Mouse (Mus musculus) ovary, postnatal 10 days (tissue): ENCODE data around the gene Lrrc45.

ENCODE experiments used
- DNase-seq: peaks from one replicate; pipeline ENCODE4 v3.0.0; 2022; ENCODE audit warnings: low spot score

Lrrc45 gene

DNA sequence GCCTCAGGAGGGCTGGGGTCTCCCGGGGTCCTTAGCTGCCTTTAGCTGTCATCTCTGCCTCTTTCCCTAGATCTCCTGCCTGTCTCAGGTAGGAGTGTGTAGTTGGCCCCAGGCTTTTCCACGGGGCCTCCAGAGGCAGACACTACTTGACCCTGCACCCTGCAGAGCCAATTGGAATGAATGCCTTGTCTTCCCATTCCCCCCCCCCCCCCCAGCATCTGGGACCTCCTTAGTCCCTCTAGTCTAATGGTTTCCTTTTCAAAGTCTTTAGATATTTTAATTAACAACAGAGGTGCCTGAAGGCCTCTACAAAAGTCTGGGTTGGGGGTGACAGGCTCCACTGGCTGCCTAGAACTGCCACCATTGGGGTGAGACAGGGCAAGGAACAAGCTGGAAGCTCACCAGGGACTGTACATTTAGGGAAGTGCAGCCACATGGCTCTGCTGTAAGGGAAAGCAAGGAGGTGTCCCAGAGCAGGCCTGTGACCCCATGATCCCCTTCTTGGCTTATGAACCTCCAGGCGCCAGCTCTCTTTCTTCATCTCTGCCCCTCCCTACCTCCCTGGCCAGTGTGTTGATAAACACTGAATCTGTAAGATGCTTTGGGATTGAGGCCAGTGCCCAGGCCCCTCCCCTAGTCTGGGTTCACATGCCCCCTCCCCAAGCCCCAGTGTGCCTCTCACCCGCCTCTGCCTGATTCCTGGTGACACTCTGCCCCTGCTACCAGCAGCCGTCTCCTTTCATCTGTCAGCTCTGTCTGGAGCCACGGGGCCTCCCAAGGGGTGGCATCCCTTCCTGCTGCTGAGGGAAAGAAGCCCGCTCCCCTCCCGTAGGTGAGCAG, 9.0 kb upstream of the Lrrc45 start:
- no peak for DNase-seq

DNA sequence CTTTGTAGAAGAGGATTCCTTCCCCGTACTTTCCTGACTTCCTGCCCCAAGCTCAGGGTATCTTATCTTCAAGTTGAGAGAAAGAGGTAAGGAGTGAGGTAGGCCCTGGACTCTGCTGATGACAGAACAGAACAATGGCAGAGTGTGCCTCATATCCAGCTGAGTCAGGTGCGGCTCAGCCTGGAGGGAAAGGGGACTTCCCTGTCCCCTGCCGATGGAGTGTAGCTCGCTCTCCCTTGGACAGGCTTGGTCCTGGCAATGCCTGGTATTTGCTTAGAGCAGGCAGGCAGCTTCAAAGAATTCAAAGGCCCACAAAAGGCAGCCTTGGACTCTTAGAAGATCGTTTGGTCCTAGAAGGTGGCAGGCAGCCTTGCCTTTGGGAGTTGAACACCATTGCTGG, 7.6 kb upstream of the Lrrc45 start:
- no peak for DNase-seq

DNA sequence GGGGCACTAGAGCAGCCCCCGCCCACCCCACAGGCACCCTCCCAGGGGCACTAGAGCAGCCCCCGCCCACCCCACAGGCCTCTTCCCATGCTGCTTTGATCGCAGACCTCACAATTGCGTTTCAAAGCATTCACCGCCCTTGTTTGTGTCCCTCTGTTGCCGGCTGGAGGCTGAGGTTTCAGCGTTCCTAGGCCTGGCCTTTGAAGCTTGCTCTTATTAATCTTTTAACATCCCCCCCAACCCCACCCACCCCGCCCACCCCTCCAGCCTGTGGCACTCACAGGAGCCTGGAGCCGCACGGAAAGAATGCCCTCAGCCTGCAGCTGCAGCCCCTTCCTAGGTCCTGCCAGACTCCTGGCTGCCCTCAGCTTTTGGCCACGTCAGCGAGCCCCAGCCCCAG, 6.5 kb upstream of the Lrrc45 start:
- no peak for DNase-seq

DNA sequence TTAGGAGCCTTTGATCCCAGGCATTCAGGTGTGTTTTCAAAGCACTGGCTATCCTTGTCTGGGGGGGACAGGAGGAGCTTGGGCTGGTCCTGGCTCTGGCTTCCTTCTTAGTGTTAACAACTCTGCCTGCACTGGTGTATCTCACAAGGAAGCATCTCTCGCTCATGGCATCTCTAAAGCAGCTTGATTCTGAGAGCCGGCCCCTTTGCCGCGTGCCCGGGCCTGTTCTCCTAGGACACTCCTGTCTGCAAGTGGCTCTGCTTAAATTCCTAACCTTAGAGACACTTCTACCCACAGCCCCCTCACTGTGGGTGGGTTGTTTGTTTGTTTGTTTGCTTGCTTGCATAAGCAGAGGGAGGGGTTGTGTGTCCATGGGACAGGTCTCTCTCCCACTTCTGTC, 5.8 kb upstream of the Lrrc45 start:
- no peak for DNase-seq

DNA sequence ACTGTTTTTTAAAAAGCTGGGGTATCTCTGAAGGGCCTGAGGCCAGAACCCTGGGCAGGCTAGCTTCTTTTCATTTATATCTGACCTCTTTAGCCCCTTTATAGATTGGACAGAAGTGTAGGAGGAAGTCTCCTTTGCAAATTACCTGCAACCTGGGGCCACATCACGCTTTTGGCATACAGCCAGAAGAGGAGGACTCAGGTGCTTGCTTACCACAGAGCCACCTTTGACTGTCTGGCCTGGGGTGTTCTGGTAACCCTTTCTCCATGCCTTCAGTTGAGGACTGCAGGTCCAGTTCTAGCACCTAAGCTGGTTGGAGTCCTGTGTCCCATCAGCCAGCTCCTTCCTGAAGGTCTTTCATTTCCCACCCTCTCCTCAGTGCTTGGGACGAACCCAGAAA, 4.2 kb upstream of the Lrrc45 start:
- no peak for DNase-seq

DNA sequence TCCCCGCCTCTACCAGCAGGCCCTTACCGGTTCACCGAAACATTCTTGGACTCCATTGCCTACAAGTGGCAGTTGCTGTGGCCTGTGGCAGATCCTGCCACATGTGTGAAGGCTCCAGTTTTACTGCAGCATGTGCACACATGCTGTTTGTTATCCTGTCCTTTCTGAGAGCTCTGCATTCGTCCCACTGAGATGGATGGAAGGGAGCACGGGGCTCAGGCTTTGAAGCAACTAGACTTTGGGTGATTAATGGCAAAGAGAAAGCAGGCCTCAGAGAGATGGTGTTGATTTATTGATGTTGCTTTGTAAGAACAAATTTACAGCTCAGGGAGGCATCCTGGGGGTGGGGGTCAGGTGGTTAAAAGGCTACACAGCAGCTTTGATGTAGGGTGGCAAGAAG, 3.1 kb upstream of the Lrrc45 start:
- no peak for DNase-seq

DNA sequence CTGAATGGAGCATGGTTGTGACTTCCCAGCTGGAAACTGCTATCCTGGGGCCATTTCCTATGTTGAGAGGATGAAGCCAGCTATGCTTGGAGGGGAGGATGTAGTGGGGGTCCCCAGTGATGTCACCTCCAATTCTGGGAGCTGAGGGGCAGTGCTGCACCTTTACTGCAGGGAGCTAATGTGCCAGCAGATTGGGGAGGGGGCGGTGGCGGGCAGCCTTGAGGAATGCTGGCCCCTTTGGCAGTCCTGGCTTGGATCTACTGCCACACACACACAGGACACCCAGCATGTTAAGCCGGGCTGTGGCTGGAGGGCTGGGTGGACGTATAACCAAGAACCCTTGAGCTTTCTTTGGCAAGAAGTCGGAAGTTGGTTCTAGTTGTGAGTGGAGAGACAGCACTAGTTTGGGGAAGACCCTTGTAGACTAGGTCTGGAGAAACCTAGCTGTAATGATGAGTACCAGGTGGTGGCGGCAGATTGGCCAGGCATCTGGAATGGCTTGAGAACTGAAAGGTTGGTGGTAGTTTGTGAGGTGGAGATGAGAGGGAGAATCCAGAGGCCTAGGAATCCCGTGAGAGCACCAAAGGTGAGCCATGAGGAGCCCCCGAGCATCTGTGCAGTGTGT, 1.6 kb upstream of the Lrrc45 start:
- no peak for DNase-seq

DNA sequence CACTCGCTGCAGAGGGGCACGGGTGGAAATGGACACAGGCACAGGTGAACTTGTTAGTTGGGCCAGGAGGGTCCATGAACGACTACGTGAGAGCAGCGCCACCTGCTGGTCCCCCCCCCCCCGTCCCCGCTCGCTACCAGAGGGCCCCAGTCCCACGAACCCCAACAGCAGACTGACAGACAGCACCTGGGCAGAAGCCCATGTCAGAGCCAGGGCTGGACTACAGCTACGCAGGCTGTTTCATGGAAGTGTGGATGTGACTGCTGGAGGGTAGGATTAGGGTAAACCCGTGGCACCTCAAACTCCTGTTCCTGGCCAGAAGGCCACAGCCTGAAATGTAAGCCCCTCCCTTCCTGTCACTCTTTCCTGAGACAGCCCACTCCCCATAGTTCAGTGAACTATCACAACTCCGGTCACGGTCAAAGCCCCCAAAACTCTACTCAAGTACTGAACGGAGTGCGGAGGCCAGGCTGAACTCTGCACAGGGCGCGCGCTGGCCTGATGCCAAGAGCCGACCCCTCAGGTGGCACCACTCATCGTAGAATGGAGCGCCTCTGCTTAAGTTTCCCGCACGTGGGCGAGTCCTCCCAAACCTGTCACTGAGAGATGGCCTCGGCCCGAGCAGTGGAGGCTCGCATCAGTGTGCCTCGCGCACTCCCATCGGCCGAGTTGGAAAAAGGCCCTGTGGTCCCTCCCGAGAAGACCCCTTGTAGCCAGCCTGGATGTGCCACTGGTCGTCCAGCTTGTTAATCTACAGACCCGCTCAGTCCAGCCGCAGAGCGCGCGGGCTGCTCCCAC, 755 bp upstream of the Lrrc45 start:
- DNase-seq: peak; percentile 44

DNA sequence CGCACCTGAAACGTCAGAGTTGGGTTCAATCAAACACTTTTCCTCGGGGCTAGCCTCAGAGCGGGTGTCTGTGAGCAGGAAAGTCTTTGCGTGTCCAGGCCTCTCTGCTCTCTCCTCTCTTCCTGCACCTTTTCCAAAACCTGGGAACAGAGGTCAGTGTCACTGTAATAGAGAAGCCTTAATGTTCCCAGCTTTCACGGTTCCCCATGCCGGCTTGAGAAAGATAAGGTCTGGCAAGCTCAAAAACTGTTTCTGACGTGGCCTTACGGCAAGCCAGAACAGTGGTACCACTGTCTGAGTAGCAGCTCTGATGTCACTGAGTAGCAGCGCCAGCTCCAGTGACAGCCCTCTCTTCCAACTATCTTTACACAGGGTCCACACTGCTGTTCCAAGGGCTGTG, 821 bp downstream of the Lrrc45 start:
- no peak for DNase-seq

DNA sequence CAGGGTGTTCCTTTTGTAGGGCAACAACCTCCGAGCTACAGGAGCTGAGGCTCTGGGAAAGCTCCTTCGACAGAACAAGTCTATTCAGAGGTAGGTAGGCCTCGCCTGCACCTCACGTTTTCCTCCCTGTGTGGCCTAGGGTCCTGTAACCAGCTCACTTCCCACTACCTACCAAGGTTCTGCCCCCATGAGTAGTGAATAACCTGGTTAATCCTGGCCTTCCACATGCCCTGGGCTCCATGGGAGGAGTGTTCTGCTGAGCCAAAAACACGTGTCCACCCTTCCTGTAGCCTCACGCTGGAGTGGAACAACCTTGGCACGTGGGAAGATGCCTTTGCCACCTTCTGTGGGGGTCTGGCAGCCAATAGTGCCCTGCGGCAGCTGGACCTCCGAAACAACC, 1.4 kb downstream of the Lrrc45 start:
- DNase-seq: no peak

DNA sequence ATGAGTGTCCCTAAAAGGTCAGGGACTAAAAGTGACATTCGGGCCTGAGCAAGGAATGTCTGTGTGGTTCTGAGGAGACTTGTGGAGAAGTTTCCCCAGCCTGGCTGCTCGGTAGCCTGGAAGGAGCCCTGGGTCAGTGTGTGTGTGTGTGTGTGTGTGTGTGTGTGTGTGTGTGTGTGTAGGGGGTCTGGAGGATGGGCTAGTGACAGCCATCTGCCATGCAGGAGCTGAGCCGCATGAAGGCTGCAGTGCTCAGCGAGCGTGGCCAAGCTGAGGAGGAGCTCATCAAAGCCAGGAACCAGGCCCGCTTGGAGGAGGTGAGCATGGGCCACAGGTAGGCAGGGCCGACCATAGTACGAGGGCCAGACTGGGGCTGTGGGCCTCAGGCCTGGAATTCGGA, 5.5 kb downstream of the Lrrc45 start:
- no peak for DNase-seq

DNA sequence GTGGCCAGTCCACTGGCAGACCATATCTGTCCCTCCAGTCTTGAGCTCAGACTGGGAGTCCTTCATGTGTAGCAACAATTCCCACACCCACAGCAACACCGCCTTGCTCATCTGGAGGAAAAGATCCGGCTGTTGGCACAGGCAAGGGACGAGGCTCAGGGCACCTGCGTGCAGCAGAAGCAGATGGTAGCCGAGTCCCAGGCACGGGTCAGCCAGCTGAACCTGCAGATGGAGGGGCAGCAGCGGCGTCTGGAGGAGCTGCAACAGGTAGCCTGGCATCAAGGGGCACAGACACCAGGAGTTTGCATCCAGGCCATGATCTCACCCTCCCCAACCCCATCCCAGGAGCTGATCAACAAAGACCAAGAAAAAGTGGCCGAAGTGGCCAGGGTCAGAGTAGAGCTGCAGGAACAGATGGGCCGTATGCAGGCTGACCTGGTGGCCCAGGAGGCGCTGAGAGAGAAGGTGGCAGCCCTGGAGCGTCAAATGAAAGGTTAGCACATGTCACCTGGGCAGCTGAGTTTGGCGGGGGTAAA, 6.2 kb downstream of the Lrrc45 start:
- DNase-seq: no peak

DNA sequence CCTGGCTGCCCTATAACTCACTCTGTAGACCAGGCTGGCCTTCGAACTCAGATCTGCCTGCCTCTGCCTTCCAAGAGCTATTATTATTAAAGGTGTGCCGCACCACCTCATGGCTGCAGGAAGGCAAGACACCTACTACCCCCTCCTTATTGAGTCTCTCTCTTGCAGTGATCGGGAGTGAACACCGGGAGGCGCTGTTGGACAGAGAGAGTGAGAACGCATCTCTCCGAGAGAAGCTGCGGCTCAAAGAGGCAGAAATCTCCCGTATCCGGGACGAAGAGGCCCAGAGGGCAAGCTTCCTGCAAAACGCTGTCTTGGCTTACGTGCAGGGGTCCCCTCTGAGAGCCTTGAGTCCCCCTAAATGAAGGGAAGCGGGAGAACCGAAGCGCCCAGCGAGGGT, 6.7 kb downstream of the Lrrc45 start:
- peak; percentile 83 for DNase-seq

DNA sequence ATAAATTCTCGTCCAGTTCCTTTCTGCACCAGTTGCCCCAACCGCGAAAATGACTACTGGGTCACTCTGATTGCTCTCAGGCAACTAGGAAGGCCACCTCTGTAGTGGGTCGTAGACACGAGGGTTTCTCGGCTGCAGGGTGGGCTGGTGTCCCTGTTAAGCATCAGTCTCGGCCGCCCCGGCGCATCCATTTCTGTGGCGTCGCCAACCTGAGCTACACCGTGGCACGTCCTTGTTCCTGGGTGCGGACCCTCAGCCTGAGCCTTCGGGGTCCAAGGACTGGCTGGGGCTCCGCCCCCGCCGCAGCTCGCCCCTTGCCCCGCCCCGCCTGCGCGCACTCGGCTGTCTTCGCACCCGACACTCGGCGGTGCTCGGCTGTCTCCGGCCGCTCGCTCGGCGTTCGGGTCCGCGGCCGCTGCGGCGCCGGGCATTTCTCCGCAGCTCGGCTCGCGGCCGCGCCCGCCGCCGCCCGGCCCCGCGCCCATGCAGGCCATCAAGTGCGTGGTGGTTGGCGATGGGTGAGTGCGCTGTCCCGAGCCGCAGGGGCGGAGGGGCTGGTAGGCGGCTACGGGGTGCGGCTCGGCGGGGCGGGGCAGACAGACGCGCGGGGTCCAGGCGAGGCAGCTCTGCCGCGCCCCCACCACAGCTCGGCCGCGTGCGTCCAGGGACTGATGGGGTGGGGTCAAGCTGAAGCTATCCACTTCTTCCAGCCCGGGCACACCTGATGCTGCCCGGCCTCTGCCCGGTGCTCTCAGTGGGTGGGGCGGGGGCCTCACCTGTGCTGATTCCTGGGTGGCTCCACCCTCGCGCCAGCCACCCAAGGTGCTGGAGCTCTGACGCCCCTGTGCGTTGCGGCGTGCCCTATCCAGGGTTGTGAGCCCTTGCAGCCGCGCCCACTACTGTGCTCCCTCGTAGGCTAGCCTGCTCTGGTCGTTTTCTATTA, 7.7 kb downstream of the Lrrc45 start, which contains the start of gene Rac3:
TSS of gene Rac3 (plus strand) at position 347 of the 943 bp plus-strand sequence.
- DNase-seq: peak; percentile 38

DNA sequence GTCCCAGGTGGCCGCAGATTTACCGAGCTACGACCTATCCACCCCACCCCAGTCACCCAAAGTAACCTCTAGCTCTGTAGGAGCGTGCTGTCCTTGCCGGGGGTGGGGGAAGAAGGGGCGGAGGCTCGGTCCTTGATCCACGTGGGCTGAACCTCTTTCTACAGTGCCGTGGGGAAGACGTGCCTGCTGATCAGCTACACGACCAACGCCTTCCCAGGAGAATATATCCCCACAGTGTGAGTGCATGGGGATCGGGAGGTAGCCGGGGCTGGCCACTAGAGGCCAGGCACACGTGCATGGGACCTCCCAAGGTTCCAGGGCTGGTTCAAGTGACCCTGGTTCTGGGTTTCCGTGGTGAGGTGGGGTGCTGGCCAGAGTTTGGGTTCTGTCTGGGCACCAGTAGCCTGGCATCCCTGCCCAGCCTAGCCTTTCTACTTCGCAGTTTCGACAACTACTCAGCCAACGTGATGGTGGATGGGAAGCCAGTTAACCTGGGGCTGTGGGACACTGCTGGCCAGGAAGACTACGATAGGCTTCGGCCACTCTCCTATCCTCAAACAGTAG, 8.4 kb downstream of the Lrrc45 start:
- DNase-seq: no peak

DNA sequence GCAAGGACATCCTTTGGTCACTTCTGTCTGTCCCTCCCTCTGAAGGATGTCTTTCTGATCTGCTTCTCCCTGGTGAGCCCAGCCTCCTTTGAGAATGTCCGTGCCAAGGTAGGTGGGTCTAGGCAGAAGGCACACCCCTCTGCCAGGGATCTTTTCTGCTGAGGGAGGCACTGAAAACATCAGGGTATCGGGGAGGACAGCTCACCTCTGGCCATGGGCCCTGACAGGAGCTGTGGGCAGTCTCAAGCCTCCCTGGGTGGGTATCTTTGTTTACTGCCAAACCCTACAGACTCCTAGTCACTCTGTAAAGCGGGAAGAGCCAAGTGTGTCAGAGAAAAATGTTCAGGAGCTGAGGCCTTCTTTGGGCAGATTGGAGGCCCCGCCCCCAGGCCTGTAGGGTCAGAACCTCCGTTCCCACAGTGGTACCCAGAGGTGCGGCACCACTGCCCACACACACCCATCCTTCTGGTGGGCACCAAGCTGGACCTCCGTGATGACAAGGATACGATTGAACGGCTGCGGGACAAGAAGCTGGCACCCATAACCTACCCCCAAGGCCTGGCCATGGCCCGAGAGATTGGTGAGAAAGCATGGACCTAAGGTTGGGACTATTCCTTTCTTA, 9.1 kb downstream of the Lrrc45 start:
- no peak for DNase-seq

DNA sequence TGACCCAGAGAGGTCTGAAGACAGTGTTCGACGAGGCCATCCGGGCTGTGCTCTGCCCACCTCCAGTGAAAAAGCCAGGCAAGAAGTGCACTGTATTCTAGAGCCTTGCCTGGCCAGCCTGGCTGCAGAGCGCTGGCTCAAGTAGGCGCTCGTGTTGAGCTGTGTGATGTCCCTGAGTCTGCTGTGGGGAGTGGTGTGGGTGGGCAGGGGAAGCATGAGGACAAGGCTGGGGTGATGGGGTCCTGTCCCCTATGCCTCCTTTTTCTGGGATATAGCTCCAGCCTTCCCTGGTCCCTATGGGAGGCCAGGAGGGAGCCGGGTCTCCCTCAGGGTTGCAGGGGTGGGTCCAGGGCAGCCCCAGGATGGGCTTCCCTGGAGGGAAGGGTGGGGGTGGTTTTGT, 9.8 kb downstream of the Lrrc45 start:
- no peak for DNase-seq

DNA sequence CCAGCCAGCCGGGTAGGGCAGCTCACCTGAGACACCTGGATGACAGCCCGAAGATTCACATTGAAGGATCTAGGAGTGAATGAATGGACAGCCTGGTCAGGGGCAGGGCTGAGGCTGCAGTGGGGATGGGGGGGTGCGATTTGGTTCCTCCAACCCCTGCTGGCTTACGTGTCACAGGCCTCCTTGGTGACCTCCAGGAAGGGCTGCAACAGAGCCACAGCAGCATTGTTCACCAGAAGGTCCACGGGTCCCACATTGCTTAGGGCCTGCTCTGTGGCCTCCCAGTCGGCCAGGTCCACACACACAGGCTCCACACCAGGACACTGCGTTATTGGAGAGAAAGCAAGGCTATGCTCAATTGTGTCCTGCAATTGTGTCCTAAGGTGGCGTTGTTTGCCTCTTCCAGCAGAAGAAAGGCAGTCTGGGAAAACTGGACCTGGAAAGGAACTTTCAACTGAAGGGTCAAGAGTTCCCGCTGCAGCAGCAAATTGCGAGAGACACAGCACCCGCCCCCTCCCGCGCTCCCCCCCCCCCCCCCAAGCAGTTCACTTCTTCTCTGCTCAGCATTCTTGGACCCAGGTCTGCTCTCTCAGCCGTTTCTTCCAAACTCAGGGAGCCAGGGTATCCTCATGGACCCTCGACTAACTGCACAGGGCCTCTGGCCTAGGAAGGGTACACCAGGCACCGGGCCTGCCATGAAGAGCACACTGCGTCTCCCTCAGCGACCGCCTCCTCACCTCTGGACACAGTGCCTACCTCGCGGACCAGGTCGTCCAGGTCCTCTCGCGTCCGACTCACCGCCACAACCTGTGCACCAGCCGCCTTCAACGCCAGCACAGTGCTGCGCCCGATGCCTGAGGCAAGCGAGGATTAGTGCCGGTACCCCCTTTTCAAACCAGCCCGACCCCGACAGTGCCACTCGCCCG, 12.8 kb downstream of the Lrrc45 start:
- DNase-seq: no peak

DNA sequence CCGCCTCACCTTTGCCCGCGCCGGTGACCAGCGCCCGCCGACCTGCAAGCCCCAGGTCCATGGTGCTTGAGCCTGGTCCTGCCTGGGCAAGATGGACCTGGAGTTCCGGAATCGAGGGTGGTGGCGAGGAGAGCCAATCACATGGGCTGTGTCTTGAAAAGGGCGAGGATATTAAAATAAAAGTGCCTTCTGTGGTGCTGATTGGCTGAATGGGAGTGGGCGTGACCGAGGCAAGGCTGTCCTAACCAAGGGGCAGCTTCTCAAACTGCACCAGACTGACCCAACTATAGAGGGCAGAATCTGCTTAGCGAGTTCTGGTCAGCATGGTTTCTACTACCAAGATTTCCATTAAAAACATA, 13.4 kb downstream of the Lrrc45 start, which contains the start of gene Dcxr:
TSS of gene Dcxr (minus strand) at position 113 of the 359 bp plus-strand sequence.
- peak; percentile 59 for DNase-seq

DNA sequence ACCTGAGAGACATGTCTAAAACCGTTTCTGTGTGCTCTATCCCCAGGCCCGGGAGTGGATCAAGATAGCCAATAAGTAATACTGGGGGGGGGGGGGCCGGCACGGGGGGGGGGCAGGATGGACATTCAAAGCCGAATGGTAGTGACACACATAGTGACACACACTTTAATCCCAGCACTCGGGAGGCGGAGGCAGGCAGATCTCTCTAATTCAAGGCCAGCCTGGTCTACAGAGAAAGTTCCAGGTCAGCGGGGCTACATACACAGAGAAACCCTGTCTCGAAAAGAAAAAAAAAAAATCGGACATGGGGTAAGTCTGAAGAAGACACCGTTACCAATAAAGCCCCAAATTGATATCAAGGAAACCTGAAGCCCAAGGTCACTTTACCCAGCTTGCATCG, 13.8 kb downstream of the Lrrc45 start:
- DNase-seq: no peak
